Mouse (Mus musculus): ENCODE measurements around the gene Tsen15.

Gene Tsen15

GRCm38 (mm10) chr1:152386188-152386835, at the start of gene Tsen15:
Gene Tsen15 (minus strand): TSS chr1:152386688.
- peak; percentile 87 for DNase-seq (ENCODE audit: low spot score)

- DNase-seq (ENCODE audit: low spot score): no peak
Observed at GRCm38 (mm10) chr1:152434166-152434565, 47.7 kb upstream of the Tsen15 start.

GRCm38 (mm10) chr1:152429805-152430204, 43.3 kb upstream of the Tsen15 start:
- no peak for DNase-seq (ENCODE audit: low spot score)

- no peak for DNase-seq (ENCODE audit: low spot score)
Observed at GRCm38 (mm10) chr1:152427912-152428581, 41.6 kb upstream of the Tsen15 start.

GRCm38 (mm10) chr1:152423052-152423451, 36.6 kb upstream of the Tsen15 start:
- DNase-seq (ENCODE audit: low spot score): no peak

- no peak for DNase-seq (ENCODE audit: low spot score)
Observed at GRCm38 (mm10) chr1:152422295-152422694, 35.8 kb upstream of the Tsen15 start.

- DNase-seq (ENCODE audit: low spot score): no peak
Observed at GRCm38 (mm10) chr1:152417602-152418001, 31.1 kb upstream of the Tsen15 start.

- no peak for DNase-seq (ENCODE audit: low spot score)
Observed at GRCm38 (mm10) chr1:152416306-152416904, 29.9 kb upstream of the Tsen15 start.

- DNase-seq (ENCODE audit: low spot score): no peak
Observed at GRCm38 (mm10) chr1:152414451-152414850, 28.0 kb upstream of the Tsen15 start.

- no peak for DNase-seq (ENCODE audit: low spot score)
Observed at GRCm38 (mm10) chr1:152413961-152414360, 27.5 kb upstream of the Tsen15 start.

GRCm38 (mm10) chr1:152413116-152413515, 26.6 kb upstream of the Tsen15 start:
- no peak for DNase-seq (ENCODE audit: low spot score)

GRCm38 (mm10) chr1:152410657-152411056, 24.2 kb upstream of the Tsen15 start:
- no peak for DNase-seq (ENCODE audit: low spot score)

- DNase-seq (ENCODE audit: low spot score): no peak
Observed at GRCm38 (mm10) chr1:152409356-152409755, 22.9 kb upstream of the Tsen15 start.

- no peak for DNase-seq (ENCODE audit: low spot score)
Observed at GRCm38 (mm10) chr1:152407021-152407946, 20.8 kb upstream of the Tsen15 start.

GRCm38 (mm10) chr1:152400556-152401540, 14.4 kb upstream of the Tsen15 start:
- no peak for DNase-seq (ENCODE audit: low spot score)

- no peak for DNase-seq (ENCODE audit: low spot score)
Observed at GRCm38 (mm10) chr1:152399790-152400555, 13.5 kb upstream of the Tsen15 start, which contains the start of gene Colgalt2. Gene Colgalt2 (plus strand): TSS chr1:152399830.

- no peak for DNase-seq (ENCODE audit: low spot score)
Observed at GRCm38 (mm10) chr1:152398708-152399107, 12.2 kb upstream of the Tsen15 start.

GRCm38 (mm10) chr1:152394956-152395515, 8.5 kb upstream of the Tsen15 start:
- no peak for DNase-seq (ENCODE audit: low spot score)

GRCm38 (mm10) chr1:152394137-152394536, 7.6 kb upstream of the Tsen15 start:
- DNase-seq (ENCODE audit: low spot score): no peak

- DNase-seq (ENCODE audit: low spot score): no peak
Observed at GRCm38 (mm10) chr1:152389271-152389670, 2.8 kb upstream of the Tsen15 start.

Measured in ovary, postnatal 14 days (tissue).